8 mouse cellular contexts compared by ENCODE assay signal in the genomic region with DNA sequence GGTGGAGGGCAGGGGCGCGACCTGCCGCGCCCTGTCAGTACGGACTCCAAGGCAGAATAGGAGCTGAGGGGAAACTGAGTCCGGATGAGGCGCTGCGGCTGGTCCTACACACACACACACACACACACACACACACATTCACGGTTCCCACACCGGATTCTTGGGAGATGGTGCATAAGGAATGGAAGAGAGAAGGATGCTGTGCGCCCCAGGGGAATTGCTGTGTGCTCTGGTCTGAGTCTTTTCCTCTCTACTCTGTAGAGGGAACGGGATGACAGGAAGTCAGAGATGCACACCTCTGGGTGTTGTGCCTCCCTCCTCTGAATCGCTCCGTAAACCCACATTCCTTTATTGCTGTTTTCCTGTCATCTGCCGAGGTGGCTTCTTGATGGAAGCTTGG. TPM values are rescaled to one million over a fixed set of nuclear protein-coding genes. Genes with fewer than 3 reads are reported as not detected.
DNase-seq lines count a peak whose midpoint lies in the region; ATAC-seq and TF ChIP-seq lines count a peak whose summit lies in the region.

No protein-coding gene starts in this region.

- no peak for ATAC-seq in hindbrain, embryonic 11.5 days (ENCODE audit: low FRiP score)
- no peak for ATAC-seq in midbrain, embryonic 14.5 days (ENCODE audit: low FRiP score, low TSS enrichment)

- peaks cover 49% of the 10 kb centered on the region for H3K4me1 ChIP-seq in heart, embryonic 10.5 days
- H3K4me1 ChIP-seq in hindbrain, embryonic 11.5 days (replicated peaks; ENCODE audit: control insufficient read depth, insufficient read depth, low read length): peaks cover 27% of the 10 kb centered on the region
- H3K4me1 ChIP-seq in midbrain, embryonic 14.5 days (ENCODE audit: control insufficient read depth, insufficient read depth, low read length): peaks cover 60% of the 10 kb centered on the region

- H3K4me3 ChIP-seq in heart, embryonic 10.5 days: peak overlapping the region; percentile 22; the same call in 1 of the 2 replicates
- peak overlapping the region; percentile 66 for H3K4me3 ChIP-seq in hindbrain, embryonic 11.5 days (ENCODE audit: low read depth, low read length)
- H3K4me3 ChIP-seq in midbrain, embryonic 14.5 days (replicated peaks; ENCODE audit: low read depth, low read length): peak overlapping the region; percentile 89

- WGBS in heart, embryonic 10.5 days: 12% methylated on average over 15 of the region's 15 CpGs
- 5% methylated on average over 15 of the region's 15 CpGs for WGBS in hindbrain, embryonic 11.5 days
- 4% methylated on average over 15 of the region's 15 CpGs for WGBS in midbrain, embryonic 14.5 days

- H3K27ac ChIP-seq in heart, embryonic 10.5 days: no peak overlapping the region
- peak overlapping the region; percentile 96 for H3K27ac ChIP-seq in hindbrain, embryonic 11.5 days (ENCODE audit: low read depth, low read length)
- peak overlapping the region; percentile 99 for H3K27ac ChIP-seq in midbrain, embryonic 14.5 days (replicated peaks; ENCODE audit: low read depth, low read length)

- no peaks in the 10 kb centered on the region for H3K9me3 ChIP-seq in heart, embryonic 10.5 days
- no peaks in the 10 kb centered on the region for H3K9me3 ChIP-seq in hindbrain, embryonic 11.5 days (ENCODE audit: control insufficient read depth, low read length)
- H3K9me3 ChIP-seq in midbrain, embryonic 14.5 days (ENCODE audit: control insufficient read depth, low read length): no peaks in the 10 kb centered on the region

- peak overlapping the region; percentile 63 for H3K4me2 ChIP-seq in hindbrain, embryonic 11.5 days (replicated peaks; ENCODE audit: low read depth, low read length)
- peak overlapping the region; percentile 96 for H3K4me2 ChIP-seq in midbrain, embryonic 14.5 days (ENCODE audit: low read length)

- peak overlapping the region; percentile 97 for H3K9ac ChIP-seq in hindbrain, embryonic 11.5 days (ENCODE audit: low read depth, low read length)
- H3K9ac ChIP-seq in midbrain, embryonic 14.5 days (replicated peaks; ENCODE audit: low read length): peak overlapping the region; percentile 99

- no peak for TF ChIP-seq POLR2A in brain, embryonic 14.5 days (IDR thresholded peaks at IDR 0.05; ENCODE audit: borderline replicate concordance, extremely low read depth, insufficient read depth, insufficient read length, poor library complexity, severe bottlenecking)

- peaks cover 8% of the 10 kb centered on the region for H3K36me3 ChIP-seq in heart, embryonic 10.5 days
- H3K36me3 ChIP-seq in hindbrain, embryonic 11.5 days (ENCODE audit: control insufficient read depth, insufficient read depth, low read length): peaks cover 6% of the 10 kb centered on the region
- H3K36me3 ChIP-seq in midbrain, embryonic 14.5 days (ENCODE audit: control insufficient read depth, insufficient read depth, low read length): peaks cover 32% of the 10 kb centered on the region

- intact Hi-C loops in heart, postnatal 14 days (cut with DNase I): no loop called here

- TF ChIP-seq CTCF in brain, embryonic 14.5 days (IDR thresholded peaks at IDR 0.05; ENCODE audit: borderline replicate concordance, extremely low read depth, insufficient read depth, insufficient read length): no peak

- peaks cover 76% of the 10 kb centered on the region for H3K27me3 ChIP-seq in heart, embryonic 10.5 days (ENCODE audit: insufficient read depth, poor library complexity, severe bottlenecking)
- H3K27me3 ChIP-seq in hindbrain, embryonic 11.5 days (ENCODE audit: control insufficient read depth, insufficient read depth, low read length): peaks cover 3% of the 10 kb centered on the region; the same call in 1 of the 2 replicates
- H3K27me3 ChIP-seq in midbrain, embryonic 14.5 days (ENCODE audit: control insufficient read depth, insufficient read depth, low read length): no peaks in the 10 kb centered on the region

- no peak for DNase-seq in heart, embryonic 10.5 days (ENCODE audit: low spot score)
- no peak for DNase-seq in heart, postnatal 14 days
- DNase-seq in brain, embryonic 14.5 days (ENCODE audit: low read depth): peak; percentile 70
- peak; percentile 66 for DNase-seq in hindbrain, embryonic 11.5 days (ENCODE audit: low spot score)
- peak; percentile 80 for DNase-seq in midbrain, embryonic 14.5 days
- no peak for DNase-seq in lung, postnatal 36 days
- no peak for DNase-seq in cerebellum, adult 18-20 months
- no peak for DNase-seq in c-Kit-positive CD71-positive TER-119-positive erythroid progenitor cells, embryonic 14.5 days (ENCODE audit: low spot score)

RNA-seq across cellular contexts. Expression of gene Apc2, which starts 3.5 kb away (rescaled TPM):
- polyA plus RNA-seq in heart, embryonic 10.5 days (2016; fragmentation: Nextera tagmentation; extraction: Ambion mirVana): 0.74 and 0.78 TPM in 2 replicates
- 1 to 10 TPM; 2.3 to 3.6 TPM for total RNA-seq in heart, postnatal 14 days (2021)
- 189 and 292 TPM in 2 replicates for polyA plus RNA-seq in brain, embryonic 14.5 days (2012; rRNA removed)
- 74.4 and 101 TPM in 2 replicates for polyA plus RNA-seq in hindbrain, embryonic 11.5 days (2014; fragmentation: Nextera tagmentation; extraction: Ambion mirVana)
- 241 and 259 TPM in 2 replicates for polyA plus RNA-seq in midbrain, embryonic 14.5 days (2014; fragmentation: Nextera tagmentation; extraction: Ambion mirVana)

RNA-seq across cellular contexts. Expression of gene Rps15, which starts 7.0 kb away (rescaled TPM):
- 774 and 882 TPM in 2 replicates for polyA plus RNA-seq in heart, embryonic 10.5 days (2016; fragmentation: Nextera tagmentation; extraction: Ambion mirVana)
- 100 to 1,000 TPM; 652 to 716 TPM for total RNA-seq in heart, postnatal 14 days (2021)
- 2,157 and 2,683 TPM in 2 replicates for polyA plus RNA-seq in brain, embryonic 14.5 days (2012; rRNA removed)
- polyA plus RNA-seq in hindbrain, embryonic 11.5 days (2014; fragmentation: Nextera tagmentation; extraction: Ambion mirVana): 798 TPM in 2 replicates
- 622 and 707 TPM in 2 replicates for polyA plus RNA-seq in midbrain, embryonic 14.5 days (2014; fragmentation: Nextera tagmentation; extraction: Ambion mirVana)

RNA-seq across cellular contexts. Expression of gene 2310011J03Rik, which starts 21.0 kb away (rescaled TPM):
- polyA plus RNA-seq in heart, embryonic 10.5 days (2016; fragmentation: Nextera tagmentation; extraction: Ambion mirVana): 41.3 and 46.8 TPM in 2 replicates
- total RNA-seq in heart, postnatal 14 days (2021): 10 to 100 TPM; 13.3 to 15.0 TPM
- polyA plus RNA-seq in brain, embryonic 14.5 days (2012; rRNA removed): 22.5 and 32.9 TPM in 2 replicates
- polyA plus RNA-seq in hindbrain, embryonic 11.5 days (2014; fragmentation: Nextera tagmentation; extraction: Ambion mirVana): 32.9 and 34.9 TPM in 2 replicates
- 20.4 and 21.6 TPM in 2 replicates for polyA plus RNA-seq in midbrain, embryonic 14.5 days (2014; fragmentation: Nextera tagmentation; extraction: Ambion mirVana)

RNA-seq across cellular contexts. Expression of gene Pcsk4, which starts 30.0 kb away (rescaled TPM):
- 1.6 and 4.0 TPM in 2 replicates for polyA plus RNA-seq in heart, embryonic 10.5 days (2016; fragmentation: Nextera tagmentation; extraction: Ambion mirVana)
- 1 to 10 TPM; 1.0 to 1.7 TPM for total RNA-seq in heart, postnatal 14 days (2021)
- polyA plus RNA-seq in brain, embryonic 14.5 days (2012; rRNA removed): 4.5 and 6.0 TPM in 2 replicates
- polyA plus RNA-seq in hindbrain, embryonic 11.5 days (2014; fragmentation: Nextera tagmentation; extraction: Ambion mirVana): 1.1 and 1.8 TPM in 2 replicates
- polyA plus RNA-seq in midbrain, embryonic 14.5 days (2014; fragmentation: Nextera tagmentation; extraction: Ambion mirVana): 2.5 and 3.5 TPM in 2 replicates

RNA-seq across cellular contexts. Expression of gene Reep6, which starts 30.5 kb away (rescaled TPM):
- polyA plus RNA-seq in heart, embryonic 10.5 days (2016; fragmentation: Nextera tagmentation; extraction: Ambion mirVana): 7.1 and 18.3 TPM in 2 replicates
- total RNA-seq in heart, postnatal 14 days (2021): 1 to 10 TPM; 2.0 to 2.6 TPM
- 1.7 and 4.6 TPM in 2 replicates for polyA plus RNA-seq in brain, embryonic 14.5 days (2012; rRNA removed)
- 3.7 and 3.8 TPM in 2 replicates for polyA plus RNA-seq in hindbrain, embryonic 11.5 days (2014; fragmentation: Nextera tagmentation; extraction: Ambion mirVana)
- polyA plus RNA-seq in midbrain, embryonic 14.5 days (2014; fragmentation: Nextera tagmentation; extraction: Ambion mirVana): 5.3 and 7.3 TPM in 2 replicates

Comparison
In these comparisons a context has a peak if more than half of its experiments do, and no peak if none do; other contexts are left out.
1. DNase-seq: peak in brain, embryonic 14.5 days (single experiment), hindbrain, embryonic 11.5 days (single experiment) and midbrain, embryonic 14.5 days (single experiment); none in heart, embryonic 10.5 days (single experiment), heart, postnatal 14 days (0 of 2), lung, postnatal 36 days (single experiment), cerebellum, adult 18-20 months (0 of 2) and c-Kit-positive CD71-positive TER-119-positive erythroid progenitor cells, embryonic 14.5 days (single experiment).
2. H3K4me3 ChIP-seq: peak in every context shown above with its lines; median percentile 89 in midbrain, embryonic 14.5 days; 66 in hindbrain, embryonic 11.5 days; 22 in heart, embryonic 10.5 days.
3. RNA of gene Apc2, which starts 3.5 kb away (polyA plus RNA-seq): 189 to 292 TPM in brain, embryonic 14.5 days, 241 to 259 TPM in midbrain, embryonic 14.5 days and 74.4 to 101 TPM in hindbrain, embryonic 11.5 days; 0.74 to 0.78 TPM in heart, embryonic 10.5 days; every median in the first group is over 10 times any median in the second.